Mouse (Mus musculus) lung, postnatal 0 days (tissue): Measurements from ENCODE around the gene Cntnap4.

ENCODE experiments used
- CTCF ChIP-seq: IDR thresholded peaks from 2 replicates; pipeline ENCODE4 v1.5.1; 2016; ENCODE audit warnings: antibody characterized with exemption, mild to moderate bottlenecking
- EP300 ChIP-seq: IDR thresholded peaks from 2 replicates; pipeline ENCODE4 v1.6.1; 2016; ENCODE audit warnings: antibody characterized with exemption, mild to moderate bottlenecking, control low read depth

DNA sequence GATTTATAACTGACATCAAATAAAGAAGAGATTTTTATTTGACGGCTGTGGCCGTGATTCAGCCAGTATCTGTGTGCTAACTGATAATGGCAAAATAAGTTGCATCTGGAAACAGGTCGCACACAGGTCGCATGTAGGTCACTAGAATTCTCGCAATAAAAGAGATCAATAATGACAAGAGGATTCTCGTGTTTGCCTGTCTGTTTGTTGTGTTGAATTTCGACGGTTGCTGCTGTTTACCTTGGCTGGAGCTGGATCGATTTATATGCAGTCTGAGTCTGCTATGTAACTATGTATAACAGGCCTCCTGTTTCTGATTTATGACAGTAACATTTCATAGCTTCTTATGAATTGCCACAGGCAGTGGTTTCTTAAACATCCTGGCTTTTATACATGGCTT lies 155.1 kb downstream of the Cntnap4 start:
- TF ChIP-seq CTCF (no peak), EP300 (no peak)
